ENCODE assay signal across 25 mouse cellular contexts in genomic region chr10:21349946-21350345, GRCm38 (mm10). TPM values are rescaled to one million over a fixed set of nuclear protein-coding genes. Genes with fewer than 3 reads are reported as not detected.
DNase-seq lines count a peak whose midpoint lies in the region; ATAC-seq and TF ChIP-seq lines count a peak whose summit lies in the region.
"Had no signal": no experiment of that assay in that cellular context is flagged by ENCODE, and none has a peak within 500 bp of the region (broad histone marks: within the 10 kb centered on the region; RNA-seq: fewer than 3 reads in every experiment).

No protein-coding gene starts in this region.

- 76% methylated on average over 2 of the region's 2 CpGs for WGBS in liver, embryonic 11.5 days
- 80% methylated on average over 2 of the region's 2 CpGs for WGBS in liver, embryonic 12.5 days (ENCODE audit: insufficient replicate concordance)
- 71% methylated on average over 2 of the region's 2 CpGs for WGBS in liver, embryonic 15.5 days (ENCODE audit: insufficient replicate concordance)
- 76% methylated on average over 2 of the region's 2 CpGs for WGBS in liver, postnatal 0 days (ENCODE audit: insufficient replicate concordance)

- no peak overlapping the region for H3K4me3 ChIP-seq in liver, embryonic 11.5 days (ENCODE audit: low read depth, low read length)
- H3K4me3 ChIP-seq in liver, embryonic 12.5 days: no peak overlapping the region
- H3K4me3 ChIP-seq in liver, embryonic 15.5 days (replicated peaks): no peak overlapping the region
- no peak overlapping the region for H3K4me3 ChIP-seq in liver, postnatal 0 days (ENCODE audit: low read depth, low read length)
- H3K4me3 ChIP-seq: embryonic facial prominence, embryonic 10.5 days; embryonic facial prominence, embryonic 12.5 days; forebrain, embryonic 13.5 days had no signal

- peaks cover 29% of the 10 kb centered on the region for H3K36me3 ChIP-seq in liver, embryonic 11.5 days (ENCODE audit: control insufficient read depth, insufficient read depth, low read length)
- H3K36me3 ChIP-seq in liver, embryonic 12.5 days: peaks cover 81% of the 10 kb centered on the region
- H3K36me3 ChIP-seq in liver, embryonic 15.5 days (replicated peaks): peaks cover 75% of the 10 kb centered on the region
- H3K36me3 ChIP-seq in liver, postnatal 0 days (replicated peaks; ENCODE audit: insufficient read depth, low read length): peaks cover 56% of the 10 kb centered on the region

- no peaks in the 10 kb centered on the region for H3K27me3 ChIP-seq in liver, embryonic 11.5 days (replicated peaks; ENCODE audit: control insufficient read depth, insufficient read depth, low read length)
- no peaks in the 10 kb centered on the region for H3K27me3 ChIP-seq in liver, embryonic 12.5 days (replicated peaks)
- H3K27me3 ChIP-seq in liver, embryonic 15.5 days: no peaks in the 10 kb centered on the region
- no peaks in the 10 kb centered on the region for H3K27me3 ChIP-seq in liver, postnatal 0 days (ENCODE audit: insufficient read depth, low read length)
- H3K27me3 ChIP-seq: embryonic facial prominence, embryonic 12.5 days; forebrain, embryonic 13.5 days had no signal

- H3K9me3 ChIP-seq in liver, embryonic 11.5 days (ENCODE audit: control insufficient read depth, low read length): no peaks in the 10 kb centered on the region
- H3K9me3 ChIP-seq in liver, embryonic 12.5 days (replicated peaks): no peaks in the 10 kb centered on the region
- H3K9me3 ChIP-seq in liver, embryonic 15.5 days (replicated peaks): no peaks in the 10 kb centered on the region
- no peaks in the 10 kb centered on the region for H3K9me3 ChIP-seq in liver, postnatal 0 days (ENCODE audit: low read length)
- H3K9me3 ChIP-seq: embryonic facial prominence, embryonic 10.5 days; embryonic facial prominence, embryonic 12.5 days; forebrain, embryonic 13.5 days had no signal

- no peak for TF ChIP-seq CTCF in liver, postnatal 0 days (IDR thresholded peaks at IDR 0.05; ENCODE audit: low read depth)

- peaks cover 8% of the 10 kb centered on the region for H3K4me1 ChIP-seq in liver, embryonic 11.5 days (replicated peaks; ENCODE audit: control insufficient read depth, insufficient read depth, low read length)
- peaks cover 34% of the 10 kb centered on the region for H3K4me1 ChIP-seq in liver, embryonic 12.5 days
- H3K4me1 ChIP-seq in liver, embryonic 15.5 days (replicated peaks): peaks cover 25% of the 10 kb centered on the region
- peaks cover 9% of the 10 kb centered on the region; the same call in 1 of the 2 replicates for H3K4me1 ChIP-seq in liver, postnatal 0 days (ENCODE audit: insufficient read depth)
- H3K4me1 ChIP-seq: embryonic facial prominence, embryonic 10.5 days; embryonic facial prominence, embryonic 12.5 days; forebrain, embryonic 13.5 days had no signal

- H3K27ac ChIP-seq in liver, embryonic 11.5 days (ENCODE audit: low read depth, low read length): no peak overlapping the region; the same call in 1 of the 2 replicates
- H3K27ac ChIP-seq in liver, embryonic 12.5 days: peak overlapping the region; percentile 68
- peak overlapping the region; percentile 35; the same call in 1 of the 2 replicates for H3K27ac ChIP-seq in liver, embryonic 15.5 days (replicated peaks)
- H3K27ac ChIP-seq in liver, postnatal 0 days (ENCODE audit: low read depth): peak overlapping the region; percentile 44; the same call in 1 of the 2 replicates
- H3K27ac ChIP-seq: embryonic facial prominence, embryonic 10.5 days; embryonic facial prominence, embryonic 12.5 days; forebrain, embryonic 13.5 days had no signal

- no peak for TF ChIP-seq EP300 in liver, postnatal 0 days (IDR thresholded peaks at IDR 0.05; ENCODE audit: low read depth)

- 0 out of 2 replicates have a peak, but pooled peaks have one; percentile 11 for ATAC-seq in liver, embryonic 11.5 days (replicated peaks; ENCODE audit: low FRiP score)
- ATAC-seq in liver, embryonic 12.5 days: no peak
- ATAC-seq in liver, embryonic 15.5 days (ENCODE audit: insufficient read depth): no peak
- ATAC-seq in liver, postnatal 0 days: peak; percentile 70
- ATAC-seq: forebrain, embryonic 13.5 days; forebrain, postnatal 0 days had no signal

- DNase-seq in liver, embryonic 11.5 days (ENCODE audit: low spot score): no peak
- DNase-seq in liver, postnatal 0 days: no peak
- DNase-seq in kidney, postnatal 10 days: no peak
- no peak for DNase-seq in layer of hippocampus, adult 9-10 months (ENCODE audit: low spot score)
- DNase-seq in layer of hippocampus, adult 11-12 months (ENCODE audit: low spot score): no peak
- DNase-seq in kidney, postnatal 36 days: no peak
- DNase-seq: adrenal gland, adult 2 months; adrenal gland, postnatal 10 days; adrenal gland, postnatal 25 days; cerebellum, adult 11 months; cerebellum, adult 18-20 months; cerebellum, adult 8-10 months; cerebellum, adult 9-11 months; cerebellum, postnatal 14 days; cerebellum, postnatal 36 days; embryo, embryonic 11 days; forebrain, postnatal 0 days had no signal

- no peak overlapping the region for H3K9ac ChIP-seq in liver, embryonic 11.5 days (ENCODE audit: low read depth, low read length)
- H3K9ac ChIP-seq in liver, embryonic 12.5 days: no peak overlapping the region
- H3K9ac ChIP-seq in liver, embryonic 15.5 days: no peak overlapping the region
- H3K9ac ChIP-seq in liver, postnatal 0 days (replicated peaks): no peak overlapping the region
- H3K9ac ChIP-seq: embryonic facial prominence, embryonic 12.5 days; forebrain, embryonic 13.5 days; forebrain, postnatal 0 days had no signal

- H3K4me2 ChIP-seq in liver, embryonic 11.5 days: no peak overlapping the region
- H3K4me2 ChIP-seq in liver, embryonic 12.5 days: no peak overlapping the region
- no peak overlapping the region for H3K4me2 ChIP-seq in liver, embryonic 15.5 days
- no peak overlapping the region for H3K4me2 ChIP-seq in liver, postnatal 0 days (ENCODE audit: low read depth, low read length)
- H3K4me2 ChIP-seq: embryonic facial prominence, embryonic 12.5 days; forebrain, embryonic 13.5 days had no signal

RNA-seq across cellular contexts. Expression of gene Aldh8a1, which starts 27.1 kb away (rescaled TPM):
- 3.6 and 4.2 TPM in 2 replicates for polyA plus RNA-seq in liver, embryonic 11.5 days (2014; fragmentation: Nextera tagmentation; extraction: Ambion mirVana)
- polyA plus RNA-seq in liver, embryonic 12.5 days (2016; fragmentation: Nextera tagmentation; extraction: Ambion mirVana): 5.1 and 5.6 TPM in 2 replicates
- polyA plus RNA-seq in liver, embryonic 15.5 days (2015; fragmentation: Nextera tagmentation; extraction: Ambion mirVana): 33.8 and 40.0 TPM in 2 replicates
- polyA plus RNA-seq in liver, postnatal 0 days (2015; fragmentation: Nextera tagmentation; extraction: Ambion mirVana): 111 and 117 TPM in 2 replicates
- polyA plus RNA-seq: adrenal gland, adult 2 months; C2C12; embryonic facial prominence, embryonic 14.5 days; forebrain, embryonic 11.5 days; forebrain, postnatal 0 days had no signal

RNA-seq across cellular contexts. Expression of gene Hbs1l, which starts 54.2 kb away (rescaled TPM):
- polyA plus RNA-seq in liver, embryonic 11.5 days (2014; fragmentation: Nextera tagmentation; extraction: Ambion mirVana): 107 and 127 TPM in 2 replicates
- 89.2 and 89.3 TPM in 2 replicates for polyA plus RNA-seq in liver, embryonic 12.5 days (2016; fragmentation: Nextera tagmentation; extraction: Ambion mirVana)
- polyA plus RNA-seq in liver, embryonic 15.5 days (2015; fragmentation: Nextera tagmentation; extraction: Ambion mirVana): 56.8 and 56.9 TPM in 2 replicates
- 45.4 and 50.9 TPM in 2 replicates for polyA plus RNA-seq in liver, postnatal 0 days (2015; fragmentation: Nextera tagmentation; extraction: Ambion mirVana)

Comparison
In these comparisons a context has a peak if more than half of its experiments do, and no peak if none do; other contexts are left out.
1. ATAC-seq: peak in liver, embryonic 11.5 days (single experiment) and liver, postnatal 0 days (single experiment); none in liver, embryonic 12.5 days (single experiment) and liver, embryonic 15.5 days (single experiment).